Mouse (Mus musculus) lung, postnatal 0 days (tissue): ENCODE data around the gene Syde2.

Source experiments
- CTCF ChIP-seq: IDR thresholded peaks from 2 replicates; pipeline ENCODE4 v1.5.1; 2016; ENCODE audit warnings: antibody characterized with exemption, mild to moderate bottlenecking
- EP300 ChIP-seq: IDR thresholded peaks from 2 replicates; pipeline ENCODE4 v1.6.1; 2016; ENCODE audit warnings: antibody characterized with exemption, mild to moderate bottlenecking, control low read depth

- no peak for TF ChIP-seq CTCF
- no peak for TF ChIP-seq EP300
These were observed 66.2 kb downstream of the Syde2 start for GRCm38 (mm10) chr3:146053873-146054272.
